Mouse (Mus musculus): ENCODE results near the gene Fa2h. TPM values are rescaled to one million over a fixed set of nuclear protein-coding genes. Genes with fewer than 3 reads are reported as not detected.

Gene Fa2h
- 5.6 and 7.4 TPM in 2 replicates for total RNA-seq (2021)
- long read RNA-seq, result 0 reads

- DNase-seq, result peak; percentile 88
Observed at GRCm38 (mm10) chr8:111393391-111394363, at the start of gene Fa2h. Gene Fa2h (minus strand): TSS chr8:111393824.

GRCm38 (mm10) chr8:111439189-111439588 lies 45.6 kb upstream of the Fa2h start:
- peak; percentile 66 for DNase-seq

GRCm38 (mm10) chr8:111435071-111435828 lies 41.6 kb upstream of the Fa2h start:
- DNase-seq, result no peak

GRCm38 (mm10) chr8:111424646-111425045 lies 31.0 kb upstream of the Fa2h start:
- DNase-seq, result no peak

GRCm38 (mm10) chr8:111424181-111424580 lies 30.6 kb upstream of the Fa2h start:
- peak; percentile 43 for DNase-seq

- no peak for DNase-seq
Observed at GRCm38 (mm10) chr8:111422614-111423013, 29.0 kb upstream of the Fa2h start.

GRCm38 (mm10) chr8:111419171-111419570 lies 25.5 kb upstream of the Fa2h start:
- DNase-seq, result no peak

GRCm38 (mm10) chr8:111418601-111419000 lies 25.0 kb upstream of the Fa2h start:
- DNase-seq, result no peak

- no peak for DNase-seq
Observed at GRCm38 (mm10) chr8:111417222-111417621, 23.6 kb upstream of the Fa2h start.

- no peak for DNase-seq
Observed at GRCm38 (mm10) chr8:111403391-111403790, 9.8 kb upstream of the Fa2h start.

GRCm38 (mm10) chr8:111391268-111391667 lies 2.4 kb downstream of the Fa2h start:
- DNase-seq, result no peak

- DNase-seq, result no peak
Observed at GRCm38 (mm10) chr8:111390837-111391236, 2.8 kb downstream of the Fa2h start.

- no peak for DNase-seq
Observed at GRCm38 (mm10) chr8:111389581-111389980, 4.0 kb downstream of the Fa2h start.

GRCm38 (mm10) chr8:111385915-111386314 lies 7.7 kb downstream of the Fa2h start:
- no peak for DNase-seq

GRCm38 (mm10) chr8:111384628-111385027 lies 9.0 kb downstream of the Fa2h start:
- DNase-seq, result no peak

- no peak for DNase-seq
Observed at GRCm38 (mm10) chr8:111375192-111375591, 18.4 kb downstream of the Fa2h start.

- no peak for DNase-seq
Observed at GRCm38 (mm10) chr8:111369711-111370110, 23.9 kb downstream of the Fa2h start.

- no peak for DNase-seq
Observed at GRCm38 (mm10) chr8:111367350-111367749, 26.3 kb downstream of the Fa2h start.

GRCm38 (mm10) chr8:111366610-111367234 lies 26.9 kb downstream of the Fa2h start:
- peak; percentile 26 for DNase-seq

- no peak for DNase-seq
Observed at GRCm38 (mm10) chr8:111363489-111363888, 30.1 kb downstream of the Fa2h start.

- DNase-seq, result no peak
Observed at GRCm38 (mm10) chr8:111360579-111361209, 32.9 kb downstream of the Fa2h start.

GRCm38 (mm10) chr8:111359936-111360335 lies 33.7 kb downstream of the Fa2h start:
- no peak for DNase-seq

Measured in adrenal gland, postnatal 25 days (tissue).